Mouse (Mus musculus) intestine, embryonic 16.5 days (tissue): Measurements from ENCODE around the gene Rap1gap2. TPM values are rescaled to one million over a fixed set of nuclear protein-coding genes. Genes with fewer than 3 reads are reported as not detected.

Experiments used
- ATAC-seq: fragments of 200-750 bp; cut with Nextera tagmentation; 2 replicates; pipeline ENCODE4 v1.8.0; 2017; ENCODE audit warnings: moderate TSS enrichment, moderate library complexity
- H3K27ac ChIP-seq: fragments of 300-500 bp; sonication (generic); 2 replicates; pipeline ENCODE4 v1.5.1; 2014; ENCODE audit warnings: mild to moderate bottlenecking, low read length
- H3K27me3 ChIP-seq: fragments of 300-500 bp; sonication (generic); replicated peaks from 2 replicates; pipeline ENCODE4 v1.6.1; 2014; ENCODE audit warnings: low read length, control low read depth, mixed read lengths; ENCODE audit not compliant: control insufficient read depth, insufficient read depth
- H3K36me3 ChIP-seq: fragments of 300-500 bp; sonication (generic); 2 replicates; pipeline ENCODE4 v1.6.1; 2014; ENCODE audit warnings: low read length, control low read depth; ENCODE audit not compliant: control insufficient read depth, insufficient read depth
- H3K4me1 ChIP-seq: fragments of 300-500 bp; sonication (generic); 2 replicates; pipeline ENCODE4 v1.6.1; 2014; ENCODE audit warnings: low read length, control low read depth, mixed read lengths; ENCODE audit not compliant: control insufficient read depth, insufficient read depth
- H3K4me2 ChIP-seq: fragments of 300-500 bp; sonication (generic); 2 replicates; pipeline ENCODE4 v1.6.1; 2014; ENCODE audit warnings: low read depth, low read length, control low read depth
- H3K4me3 ChIP-seq: fragments of 300-500 bp; sonication (generic); 2 replicates; pipeline ENCODE4 v1.5.1; 2014; ENCODE audit warnings: mild to moderate bottlenecking, low read length
- H3K9ac ChIP-seq: fragments of 300-500 bp; sonication (generic); 2 replicates; pipeline ENCODE4 v1.6.1; 2014; ENCODE audit warnings: low read depth, low read length
- H3K9me3 ChIP-seq: fragments of 300-500 bp; sonication (generic); 2 replicates; pipeline ENCODE4 v1.6.1; 2016; ENCODE audit warnings: low read length, control low read depth; ENCODE audit not compliant: control insufficient read depth
- WGBS: fragments of 180-500 bp; shearing (Covaris S2); extraction: QIAGEN DNeasy Blood & Tissue Kit; methylation state at CpG from one replicate; pipeline ENCODE4 v1.1.7; 2014; 5-methylcytosine and 5-hydroxymethylcytosine counted together
- polyA plus RNA-seq: library from polyadenylated mRNA; unstranded; fragments of >200 nt; fragmentation: Nextera tagmentation; extraction: Ambion mirVana; gene quantifications from 2 replicates; pipeline ENCODE4 v1.2.1, GENCODE M21; 2015

Rap1gap2 gene
- polyA plus RNA-seq, 1 experiment from 2014 or later, result 8.4 TPM

DNA sequence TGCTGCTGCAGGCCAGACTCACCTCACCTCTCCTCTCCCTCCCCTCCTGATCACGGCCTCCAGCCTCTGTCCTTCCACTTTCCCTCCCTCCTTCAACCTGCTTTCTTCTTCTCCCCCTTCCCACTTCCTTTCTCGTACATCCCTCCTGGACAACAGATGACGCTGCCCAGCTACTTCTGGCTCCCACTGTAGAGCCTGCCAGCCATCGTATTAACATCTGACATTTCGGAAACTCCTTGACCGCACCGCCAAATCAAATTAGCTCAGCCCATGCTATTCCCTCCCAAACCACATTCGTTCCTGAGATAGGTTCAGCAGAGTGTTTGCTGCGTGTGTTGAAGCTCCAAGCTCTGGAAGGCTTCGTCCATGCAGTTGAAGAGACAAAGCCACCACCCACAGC, 138.0 kb downstream of the Rap1gap2 start:
- Histone ChIP-seq H3K27me3 (no peaks in the 10 kb centered on the region), H3K9me3 (no peaks in the 10 kb centered on the region), H3K4me3 (no peak overlapping the region), H3K9ac (no peak overlapping the region), H3K27ac (no peak overlapping the region), H3K4me2 (no peak overlapping the region), H3K36me3 (no peaks in the 10 kb centered on the region), H3K4me1 (peaks cover 8% of the 10 kb centered on the region)
- no peak for ATAC-seq
- whole genome bisulfite sequencing, result 70% methylated on average over 10 of the region's 10 CpGs

DNA sequence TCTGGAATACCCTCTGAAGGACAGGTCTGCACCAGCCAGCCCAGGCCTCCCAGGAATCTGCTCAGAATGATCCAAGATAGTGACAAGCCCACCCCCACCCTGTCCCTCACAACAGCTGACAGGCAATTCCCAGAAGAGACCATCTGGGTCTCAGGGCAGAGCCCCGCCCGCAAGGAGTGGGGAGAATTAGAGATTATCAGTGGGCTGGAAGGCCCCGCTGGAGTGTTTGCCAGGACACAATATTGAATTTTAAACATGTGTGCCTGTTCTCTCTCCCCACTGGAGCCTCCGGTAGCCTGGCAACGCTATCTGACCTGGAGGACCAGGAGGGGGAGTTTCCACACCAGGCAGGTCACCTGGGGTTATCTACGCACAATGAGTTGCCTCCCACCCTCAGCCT, 142.5 kb downstream of the Rap1gap2 start:
- H3K4me2 ChIP-seq, result no peak overlapping the region
- no peaks in the 10 kb centered on the region for H3K36me3 ChIP-seq
- no peaks in the 10 kb centered on the region for H3K9me3 ChIP-seq
- 0 out of 2 replicates have a peak overlapping the region, but pooled peaks have one; percentile 2 for H3K27ac ChIP-seq
- 28% methylated on average over 6 of the region's 6 CpGs for WGBS
- ATAC-seq, result peak; percentile 42
- peaks cover 25% of the 10 kb centered on the region for H3K4me1 ChIP-seq
- no peaks in the 10 kb centered on the region for H3K27me3 ChIP-seq
- no peak overlapping the region for H3K4me3 ChIP-seq
- H3K9ac ChIP-seq, result no peak overlapping the region

DNA sequence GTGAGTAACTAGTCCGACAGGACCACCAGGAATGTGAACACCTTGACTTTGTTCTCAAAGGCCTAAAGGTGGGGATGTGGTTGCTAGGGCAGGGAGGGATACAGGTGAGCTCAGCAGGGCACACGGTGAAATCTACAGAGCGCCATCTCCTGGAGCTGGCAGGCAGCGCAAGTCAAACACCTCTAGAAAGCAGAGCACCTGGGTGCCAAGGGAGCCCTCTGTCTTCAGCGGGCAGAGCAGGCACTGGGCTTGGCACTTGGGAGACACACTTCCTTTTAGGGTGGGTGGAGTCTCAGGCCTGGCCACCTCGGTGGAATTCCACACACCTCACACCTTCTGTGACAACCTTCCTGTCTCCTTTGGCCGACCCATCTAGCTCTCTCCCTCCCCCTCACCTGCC, 145.0 kb downstream of the Rap1gap2 start:
- Histone ChIP-seq H3K4me1 (peaks cover 25% of the 10 kb centered on the region), H3K27ac (no peak overlapping the region), H3K4me3 (no peak overlapping the region), H3K9me3 (no peaks in the 10 kb centered on the region), H3K9ac (no peak overlapping the region), H3K4me2 (no peak overlapping the region), H3K36me3 (no peaks in the 10 kb centered on the region), H3K27me3 (no peaks in the 10 kb centered on the region)
- 38% methylated on average over 7 of the region's 7 CpGs for WGBS
- no peak for ATAC-seq

DNA sequence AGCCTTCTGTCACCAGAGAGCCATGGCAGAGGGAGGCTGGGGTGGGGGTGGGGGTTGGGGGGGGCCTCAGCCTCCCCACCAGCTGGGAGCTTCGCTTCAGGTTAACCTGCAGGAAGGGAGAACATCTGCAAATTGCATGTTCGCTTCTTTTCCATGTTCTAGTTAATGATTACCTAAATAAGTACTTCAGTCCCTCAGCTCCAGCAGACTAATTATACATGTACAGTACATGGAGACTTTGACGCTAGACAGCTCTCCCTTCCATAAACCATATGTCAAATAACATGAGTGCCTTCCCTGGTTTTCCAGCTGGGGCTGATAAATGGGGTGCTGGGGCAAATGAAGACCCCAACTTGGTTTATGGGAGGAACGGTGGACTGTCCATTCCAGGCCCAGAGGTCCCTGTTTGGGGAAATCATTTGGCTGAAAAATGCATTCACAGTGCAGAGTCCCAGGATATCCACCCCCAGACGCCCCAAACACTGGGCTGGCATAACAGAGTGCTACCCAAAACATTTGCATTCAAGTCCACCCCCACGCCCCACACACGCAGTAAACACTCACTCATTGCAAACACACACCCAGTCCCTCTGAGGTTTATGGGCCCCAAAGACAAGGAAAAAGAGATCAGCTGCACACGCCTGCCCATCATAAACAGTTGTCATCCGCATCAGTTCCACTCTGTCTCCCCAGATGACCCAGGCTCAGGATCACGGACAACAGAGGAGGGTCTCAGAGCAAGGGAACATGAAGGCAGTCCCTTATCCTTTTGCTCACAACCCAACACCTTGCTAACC, 146.3 kb downstream of the Rap1gap2 start:
- Histone ChIP-seq H3K36me3 (no peaks in the 10 kb centered on the region), H3K9me3 (no peaks in the 10 kb centered on the region), H3K4me3 (no peak overlapping the region), H3K27ac (peak overlapping the region; percentile 39; the same call in 1 of the 2 replicates), H3K4me1 (peaks cover 25% of the 10 kb centered on the region), H3K4me2 (peak overlapping the region; percentile 39), H3K27me3 (no peaks in the 10 kb centered on the region), H3K9ac (0 out of 2 replicates have a peak overlapping the region, but pooled peaks have one; percentile 25)
- peak; percentile 78 for ATAC-seq
- WGBS, result 30% methylated on average over 10 of the region's 10 CpGs

DNA sequence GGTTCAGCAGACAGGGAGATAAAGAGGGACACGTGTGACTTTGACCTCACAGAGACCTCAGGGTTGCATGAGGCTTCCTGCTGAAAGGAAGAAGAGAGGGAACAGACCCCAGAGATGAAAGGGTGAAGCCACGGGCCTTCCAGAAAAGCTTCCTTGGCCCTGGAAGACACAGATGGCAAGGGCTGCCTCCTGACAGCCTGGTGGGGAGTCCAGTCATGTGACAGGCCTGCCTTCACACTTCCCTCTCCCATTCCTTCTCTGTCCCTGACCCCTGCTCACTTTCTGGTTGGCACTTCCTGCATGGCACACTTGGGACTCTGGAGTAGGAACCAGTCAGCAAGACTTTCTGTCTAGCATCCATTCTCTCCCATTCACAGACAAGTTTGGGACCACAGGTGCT, 148.1 kb downstream of the Rap1gap2 start:
- no peak overlapping the region for H3K4me3 ChIP-seq
- peaks cover 20% of the 10 kb centered on the region for H3K4me1 ChIP-seq
- ATAC-seq, result no peak
- H3K27me3 ChIP-seq, result no peaks in the 10 kb centered on the region
- H3K9ac ChIP-seq, result no peak overlapping the region
- WGBS, result 40% methylated on average over 2 of the region's 2 CpGs
- H3K4me2 ChIP-seq, result no peak overlapping the region
- no peak overlapping the region for H3K27ac ChIP-seq
- no peaks in the 10 kb centered on the region for H3K36me3 ChIP-seq
- no peaks in the 10 kb centered on the region for H3K9me3 ChIP-seq

DNA sequence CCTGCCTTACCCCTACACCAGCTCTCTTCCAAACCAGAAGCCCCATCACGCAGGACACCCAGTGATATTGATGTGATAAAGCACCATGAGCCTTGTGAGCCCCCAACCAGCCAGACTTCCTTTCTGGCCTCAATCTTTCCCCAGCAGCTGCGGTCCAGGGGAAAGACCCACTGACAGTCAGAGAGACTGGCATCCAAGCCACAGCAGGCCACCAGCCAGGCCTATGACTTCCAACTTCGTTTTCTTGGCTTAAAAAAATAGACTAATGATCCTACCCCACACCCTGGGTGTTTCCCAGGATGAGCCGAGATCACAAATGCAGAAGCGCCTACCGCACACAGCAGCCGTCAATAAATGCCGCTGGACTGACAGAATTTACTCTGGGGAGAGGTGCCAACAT, 151.1 kb downstream of the Rap1gap2 start:
- H3K27me3 ChIP-seq, result no peaks in the 10 kb centered on the region
- H3K9ac ChIP-seq, result no peak overlapping the region
- H3K4me3 ChIP-seq, result no peak overlapping the region
- peaks cover 16% of the 10 kb centered on the region for H3K4me1 ChIP-seq
- H3K36me3 ChIP-seq, result no peaks in the 10 kb centered on the region
- no peaks in the 10 kb centered on the region for H3K9me3 ChIP-seq
- 80% methylated on average over 8 of the region's 8 CpGs for WGBS
- no peak for ATAC-seq
- no peak overlapping the region for H3K27ac ChIP-seq
- no peak overlapping the region for H3K4me2 ChIP-seq

DNA sequence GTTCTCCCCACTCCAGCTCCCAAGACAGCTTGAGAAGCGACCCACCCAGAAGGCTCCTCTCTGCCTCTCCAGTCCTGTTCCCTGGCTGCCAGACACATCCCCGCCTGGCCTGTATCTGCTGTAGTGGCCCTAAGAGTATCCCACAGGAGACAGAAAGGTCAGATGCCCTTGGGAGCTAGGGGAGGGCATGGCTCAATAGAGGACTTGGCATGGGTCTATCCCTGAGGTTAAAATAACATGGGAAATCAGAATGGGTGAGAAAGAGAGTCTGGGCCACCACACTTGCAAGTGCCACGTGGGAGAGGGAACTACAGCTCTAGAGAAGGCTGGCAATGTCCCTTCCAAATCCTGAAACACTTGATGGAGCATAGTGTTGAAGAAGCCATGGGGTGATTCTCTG, 152.3 kb downstream of the Rap1gap2 start:
- Histone ChIP-seq H3K27me3 (no peaks in the 10 kb centered on the region), H3K36me3 (no peaks in the 10 kb centered on the region), H3K27ac (no peak overlapping the region), H3K4me3 (no peak overlapping the region), H3K9ac (no peak overlapping the region), H3K9me3 (no peaks in the 10 kb centered on the region), H3K4me2 (no peak overlapping the region), H3K4me1 (peaks cover 5% of the 10 kb centered on the region)
- ATAC-seq, result no peak
- 82% methylated on average over 3 of the region's 3 CpGs for WGBS

DNA sequence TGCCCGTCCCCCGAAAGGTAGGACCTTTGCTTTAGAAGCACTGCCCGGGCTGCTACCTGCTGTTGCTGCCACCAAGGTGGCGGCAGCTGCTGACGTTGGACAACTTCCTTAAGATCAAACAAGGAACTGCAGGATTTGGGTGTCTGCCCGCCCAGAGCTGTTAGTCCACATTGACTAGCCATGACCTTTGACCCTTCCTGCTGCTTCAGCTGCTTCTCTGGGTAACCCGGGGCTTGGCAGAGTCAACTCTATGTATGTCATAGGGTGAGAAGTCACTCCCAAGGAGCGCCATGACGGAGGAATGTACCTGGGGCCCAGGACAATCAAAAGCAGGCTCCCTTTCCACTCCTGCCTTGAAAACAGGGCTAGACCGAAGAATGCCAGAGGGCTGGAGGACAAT, 153.5 kb downstream of the Rap1gap2 start:
- no peak overlapping the region for H3K4me3 ChIP-seq
- H3K9ac ChIP-seq, result no peak overlapping the region
- no peaks in the 10 kb centered on the region for H3K27me3 ChIP-seq
- peak; percentile 79 for ATAC-seq
- 53% methylated on average over 10 of the region's 10 CpGs for WGBS
- H3K27ac ChIP-seq, result no peak overlapping the region; the same call in 1 of the 2 replicates
- no peak overlapping the region for H3K4me2 ChIP-seq
- H3K9me3 ChIP-seq, result no peaks in the 10 kb centered on the region
- no peaks in the 10 kb centered on the region for H3K36me3 ChIP-seq
- 0 out of 2 replicates have a peak, but pooled peaks cover 4% of the 10 kb centered on the region for H3K4me1 ChIP-seq

DNA sequence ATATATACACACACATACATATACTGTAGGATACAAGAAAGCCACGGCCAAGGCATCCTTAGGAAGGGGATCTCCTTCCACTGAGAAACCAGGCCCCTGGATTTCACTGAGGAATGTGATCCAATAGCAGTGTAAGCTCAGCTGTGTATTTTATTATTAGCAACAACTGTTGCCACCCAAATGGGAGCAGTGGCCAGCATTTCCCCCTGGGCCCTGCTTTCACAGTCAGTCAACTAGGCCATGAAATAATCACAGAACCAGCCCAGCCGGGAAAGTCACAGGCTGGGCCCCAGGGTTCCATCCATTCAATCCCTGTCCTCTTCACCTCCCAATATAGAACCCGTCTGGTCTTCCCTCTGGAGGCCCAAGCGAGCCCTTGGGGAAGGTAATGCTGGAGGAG, 162.2 kb downstream of the Rap1gap2 start:
- no peak overlapping the region for H3K27ac ChIP-seq

More for the DNA sequence above, 162.2 kb downstream of the Rap1gap2 start:
- Histone ChIP-seq H3K9ac (no peak overlapping the region), H3K4me2 (no peak overlapping the region), H3K36me3 (no peaks in the 10 kb centered on the region), H3K4me1 (peaks cover 1% of the 10 kb centered on the region; the same call in 1 of the 2 replicates), H3K4me3 (no peak overlapping the region), H3K27me3 (no peaks in the 10 kb centered on the region), H3K9me3 (no peaks in the 10 kb centered on the region; the same call in 1 of the 2 replicates)
- ATAC-seq, result no peak
- WGBS, result 67% methylated on average over 4 of the region's 4 CpGs
